Comparison of ENCODE assay signal across 9 mouse cellular contexts in genomic region chr1:156241713-156242348, GRCm38 (mm10). TPM values are rescaled to one million over a fixed set of nuclear protein-coding genes. Genes with fewer than 3 reads are reported as not detected.
A peak's percentile ranks its signal among the peaks of the same experiment; 100 is the strongest.
DNase-seq lines count a peak whose midpoint lies in the region; ATAC-seq and TF ChIP-seq lines count a peak whose summit lies in the region.
"Had no signal": no experiment of that assay in that cellular context is flagged by ENCODE, and none has a peak within 500 bp of the region (broad histone marks: within the 10 kb centered on the region; RNA-seq: fewer than 3 reads in every experiment).

No protein-coding gene starts in this region.

- H3K36me3 ChIP-seq in heart, embryonic 10.5 days, result no peaks in the 10 kb centered on the region
- no peaks in the 10 kb centered on the region for H3K36me3 ChIP-seq in ES-E14 (ENCODE audit: control insufficient read depth, insufficient read depth, low read length, poor library complexity, severe bottlenecking)
- H3K36me3 ChIP-seq in limb, embryonic 11.5 days (ENCODE audit: control insufficient read depth, insufficient read depth, low read length), result no peaks in the 10 kb centered on the region
- H3K36me3 ChIP-seq: midbrain, embryonic 12.5 days had no signal

- peaks cover 8% of the 10 kb centered on the region; the same call in 1 of the 2 replicates for H3K27me3 ChIP-seq in heart, embryonic 10.5 days (ENCODE audit: insufficient read depth, poor library complexity, severe bottlenecking)
- H3K27me3 ChIP-seq in limb, embryonic 11.5 days (ENCODE audit: control insufficient read depth, insufficient read depth, low read length), result no peaks in the 10 kb centered on the region
- H3K27me3 ChIP-seq: midbrain, embryonic 12.5 days had no signal

- H3K9ac ChIP-seq in ES-E14 (ENCODE audit: insufficient read depth, low read depth, low read length, poor library complexity, severe bottlenecking), result no peak overlapping the region
- no peak overlapping the region for H3K9ac ChIP-seq in limb, embryonic 11.5 days (ENCODE audit: low read length)
- H3K9ac ChIP-seq: midbrain, embryonic 12.5 days had no signal

- 7% methylated on average over 14 of the region's 14 CpGs for whole genome bisulfite sequencing in heart, embryonic 10.5 days
- 10% methylated on average over 14 of the region's 14 CpGs for WGBS in limb, embryonic 11.5 days

- ATAC-seq in limb, embryonic 11.5 days (ENCODE audit: insufficient number of reproducible peaks, low FRiP score, low TSS enrichment, low read depth), result no peak

- no peaks in the 10 kb centered on the region for H3K4me1 ChIP-seq in heart, embryonic 10.5 days
- H3K4me1 ChIP-seq in ES-E14 (ENCODE audit: control insufficient read depth in 2 of 2, insufficient read depth in 2 of 2, low read length in 2 of 2, poor library complexity in 1 of 2), result 0 out of 4 replicates have a peak, but pooled peaks cover 0 to 2% of the 10 kb centered on the region in 2 experiments
- no peaks in the 10 kb centered on the region for H3K4me1 ChIP-seq in limb, embryonic 11.5 days (ENCODE audit: control insufficient read depth, insufficient read depth, low read length)
- H3K4me1 ChIP-seq: midbrain, embryonic 12.5 days had no signal

- intact Hi-C loops in gastrocnemius, postnatal 14 days (cut with DNase I; ENCODE audit: low total_unique reads), result loop anchor here (2.0 kb wide), 1 partner anchor 157 kb away; no protein-coding TSS in a partner anchor

- peak; percentile 36 for DNase-seq in heart, adult 8-10 months (ENCODE audit: low spot score)
- DNase-seq in heart, embryonic 10.5 days (ENCODE audit: low spot score), result no peak
- DNase-seq in ES-E14 (ENCODE audit: low read depth, low spot score), result no peak
- DNase-seq in cerebellum, adult 18-20 months, result peak; percentile 21 to 39
- DNase-seq in gastrocnemius, postnatal 14 days, result peak; percentile 42
- peak; percentile 74 for DNase-seq in limb, embryonic 11.5 days (ENCODE audit: low spot score)
- peak; percentile 76 for DNase-seq in naive thymus-derived CD4-positive, alpha-beta T cell, adult 2 months (ENCODE audit: low read depth)
- DNase-seq in spleen, postnatal 36 days (ENCODE audit: low spot score in 2 of 2), result peak; percentile 16 to 23

- in situ Hi-C loops in ES-E14 (cut with MboI; ENCODE audit: low sequenced_read_pairs in 2 of 2, unreplicated experiment in 2 of 2), result no loop called here

- H3K27ac ChIP-seq in heart, embryonic 10.5 days, result no peak overlapping the region
- no peak overlapping the region for H3K27ac ChIP-seq in ES-E14 (ENCODE audit: insufficient read depth, low read depth, low read length, poor library complexity, severe bottlenecking)
- no peak overlapping the region for H3K27ac ChIP-seq in limb, embryonic 11.5 days (replicated peaks; ENCODE audit: low read depth, low read length)
- H3K27ac ChIP-seq: midbrain, embryonic 12.5 days had no signal

- no peaks in the 10 kb centered on the region for H3K9me3 ChIP-seq in heart, embryonic 10.5 days
- no peaks in the 10 kb centered on the region for H3K9me3 ChIP-seq in ES-E14 (ENCODE audit: control insufficient read depth, insufficient read depth, low read depth, low read length)
- H3K9me3 ChIP-seq in limb, embryonic 11.5 days (ENCODE audit: control insufficient read depth, low read length), result no peaks in the 10 kb centered on the region
- H3K9me3 ChIP-seq: midbrain, embryonic 12.5 days had no signal

- H3K4me3 ChIP-seq in heart, embryonic 10.5 days, result no peak overlapping the region
- peak overlapping the region in 1 of 2 experiments; percentile 28; a peak in 1 of 4 replicates for H3K4me3 ChIP-seq in ES-E14 (ENCODE audit: insufficient read depth in 1 of 2, low read depth in 1 of 2, low read length in 2 of 2, poor library complexity in 1 of 2, severe bottlenecking in 1 of 2)
- no peak overlapping the region for H3K4me3 ChIP-seq in limb, embryonic 11.5 days (ENCODE audit: low read depth, low read length)
- H3K4me3 ChIP-seq: midbrain, embryonic 12.5 days had no signal

- no peak overlapping the region for H3K4me2 ChIP-seq in limb, embryonic 11.5 days (ENCODE audit: low read depth, severe bottlenecking)
- H3K4me2 ChIP-seq: midbrain, embryonic 12.5 days had no signal

TF ChIP-seq in ES-E14, 5 proteins besides CTCF, POLR2A, EP300 and RAD21:
- TF ChIP-seq ZNF384 (IDR thresholded peaks at IDR 0.05; ENCODE audit: low read depth, low read length) (no peak), ZC3H11A (IDR thresholded peaks at IDR 0.05; ENCODE audit: borderline replicate concordance, low read depth, low read length) (peak; percentile 77), MAFK (IDR thresholded peaks at IDR 0.05; ENCODE audit: insufficient read depth, low read depth, low read length) (no peak)

RNA-seq across cellular contexts. Expression of gene Fam163a, which starts 37.0 kb away (rescaled TPM):
- total RNA-seq in heart, adult 8-10 months (2022), result under 1 TPM; 0.05 to 0.19 (median 0.09) TPM
- 1.1 and 3.1 TPM in 2 replicates for polyA plus RNA-seq in heart, embryonic 10.5 days (2016; fragmentation: Nextera tagmentation; extraction: Ambion mirVana)
- total RNA-seq in ES-E14 (2012; rRNA removed), result 0.09 and 0.11 TPM in 2 replicates
- total RNA-seq in gastrocnemius, postnatal 14 days (2021), result not detected
- 0.35 and 0.39 TPM in 2 replicates for polyA plus RNA-seq in limb, embryonic 11.5 days (2014; fragmentation: Nextera tagmentation; extraction: Ambion mirVana)

Comparison
In these comparisons a context has a peak if more than half of its experiments do, and no peak if none do; other contexts are left out.
1. DNase-seq: peak in heart, adult 8-10 months (single experiment), cerebellum, adult 18-20 months (2 of 2), gastrocnemius, postnatal 14 days (single experiment), limb, embryonic 11.5 days (single experiment), naive thymus-derived CD4-positive, alpha-beta T cell, adult 2 months (single experiment) and spleen, postnatal 36 days (2 of 2); none in heart, embryonic 10.5 days (single experiment) and ES-E14 (single experiment).